Mouse (Mus musculus) megakaryocyte progenitor cell, adult 5-6 weeks (primary cell): ENCODE results near the gene Pdap1. TPM values are rescaled to one million over a fixed set of nuclear protein-coding genes. Genes with fewer than 3 reads are reported as not detected.
A peak's percentile ranks its signal among the peaks of the same experiment; 100 is the strongest.
"Not testable (repeated sequence)": the region's sequence is repeated elsewhere in the genome, so short reads cannot be mapped to it uniquely, and the experiment has no call there.

Source experiments
- ATAC-seq: replicated peaks from 2 replicates; pipeline ENCODE4 v1.8.0; 2016; ENCODE audit warnings: mild to moderate bottlenecking, moderate TSS enrichment, inconsistent platforms; ENCODE audit not compliant: poor library complexity
- total RNA-seq, 2 experiments: library from RNA; stranded (forward) in 1 of 2; stranded (reverse) in 1 of 2; fragments of 157-497, 149-512 nt in 1 of 2; fragments of 200-1000 nt in 1 of 2; gene quantifications; 2 replicates each; pipeline versions ENCODE4 v1.2.3 to v1.2.4; 2015 to 2017

Pdap1 gene
- total RNA-seq, 2 experiments from 2014 or later: 66.9 to 152 TPM

DNA sequence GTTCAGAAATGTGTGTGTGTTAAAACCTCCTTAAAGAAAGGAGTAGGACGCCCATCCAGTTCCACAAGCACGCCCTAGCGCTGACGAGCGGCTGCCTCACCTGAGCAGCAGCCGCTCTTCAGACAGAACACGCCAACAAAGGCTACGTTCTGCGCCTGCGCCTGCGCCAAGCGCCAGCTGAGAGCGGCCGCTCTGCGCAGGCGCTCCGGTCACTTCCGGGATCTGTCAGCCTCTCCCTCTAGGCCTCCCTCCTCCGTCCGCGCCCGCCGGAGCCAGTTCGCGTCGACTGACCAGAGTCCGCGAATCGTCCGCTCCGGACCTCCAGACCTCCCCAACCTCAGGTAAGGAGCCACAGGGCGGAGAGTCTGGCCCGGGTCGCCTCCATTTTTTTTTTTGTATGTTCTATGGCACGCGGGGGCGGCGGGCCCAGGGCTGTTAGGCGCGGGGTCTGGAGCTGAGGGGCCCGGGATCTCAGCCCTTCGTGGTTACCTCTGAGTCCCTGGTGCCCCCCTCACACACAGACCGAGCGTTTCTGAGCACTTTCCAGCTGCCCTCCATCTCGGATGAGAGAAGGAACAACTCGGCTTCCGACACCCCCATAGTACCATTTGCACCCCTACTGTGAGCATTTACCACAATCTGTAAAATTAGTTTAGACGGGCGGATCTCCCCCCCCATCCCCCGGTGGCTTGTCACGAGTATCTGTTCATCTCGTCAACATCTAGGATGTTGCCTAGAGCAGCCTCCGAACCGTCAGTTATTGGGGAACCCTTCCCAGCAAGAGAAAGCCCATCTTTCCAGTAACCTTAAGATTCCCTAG is 56.2 kb downstream of the Pdap1 start, which contains the start of the genes Arpc1a and Kpna7:
Arpc1a (plus strand) TSS at position 199 of the 820 bp plus-strand sequence.
Kpna7 (minus strand) TSS at position 399 of the 820 bp plus-strand sequence.
- peak; percentile 91 for ATAC-seq

GRCm38 (mm10) chr5:145083201-145083600 is 56.8 kb downstream of the Pdap1 start:
- ATAC-seq: not testable (repeated sequence)

GRCm38 (mm10) chr5:145081866-145082613 is 58.0 kb downstream of the Pdap1 start:
- no peak for ATAC-seq

Other genes starting within 250 kb of the Pdap1 start
- 2.7 and 3.5 TPM in 2 replicates for gene Smurf1, start 174.4 kb downstream of the Pdap1 start, total RNA-seq (2015)
- 2.8 and 4.1 TPM in 2 replicates for gene Smurf1, start 174.4 kb downstream of the Pdap1 start, total RNA-seq (2017)
- gene Gm4871, start 107.5 kb downstream of the Pdap1 start, total RNA-seq (2015): not detected in 2 replicates
- gene Gm4871, start 107.5 kb downstream of the Pdap1 start, total RNA-seq (2017): not detected in 2 replicates
- not detected in 2 replicates for gene 1700018F24Rik, start 97.2 kb downstream of the Pdap1 start, total RNA-seq (2015)
- gene 1700018F24Rik, start 97.2 kb downstream of the Pdap1 start, total RNA-seq (2017): not detected in 2 replicates
- gene Arpc1a, start 56.4 kb downstream of the Pdap1 start, total RNA-seq (2015): 72.3 and 79.9 TPM in 2 replicates
- gene Arpc1a, start 56.4 kb downstream of the Pdap1 start, total RNA-seq (2017): 47.7 and 51.2 TPM in 2 replicates
- gene Kpna7, start 56.2 kb downstream of the Pdap1 start, total RNA-seq (2015): not detected in 2 replicates
- not detected in 2 replicates for gene Kpna7, start 56.2 kb downstream of the Pdap1 start, total RNA-seq (2017)
- gene Arpc1b, start 26.0 kb downstream of the Pdap1 start, total RNA-seq (2015): 252 and 253 TPM in 2 replicates
- gene Arpc1b, start 26.0 kb downstream of the Pdap1 start, total RNA-seq (2017): 169 and 205 TPM in 2 replicates
- 164 and 217 TPM in 2 replicates for gene Bud31, start 124 bp upstream of the Pdap1 start, total RNA-seq (2015)
- gene Bud31, start 124 bp upstream of the Pdap1 start, total RNA-seq (2017): 218 and 231 TPM in 2 replicates
- gene Ptcd1, start 26.9 kb upstream of the Pdap1 start, total RNA-seq (2015): 7.3 and 7.7 TPM in 2 replicates
- gene Ptcd1, start 26.9 kb upstream of the Pdap1 start, total RNA-seq (2017): 12.0 and 14.3 TPM in 2 replicates
- gene Cpsf4, start 27.0 kb upstream of the Pdap1 start, total RNA-seq (2015): 20.6 and 22.3 TPM in 2 replicates
- gene Cpsf4, start 27.0 kb upstream of the Pdap1 start, total RNA-seq (2017): 37.8 and 43.8 TPM in 2 replicates
- gene Atp5j2, start 51.8 kb upstream of the Pdap1 start, total RNA-seq (2015): 353 and 371 TPM in 2 replicates
- gene Atp5j2, start 51.8 kb upstream of the Pdap1 start, total RNA-seq (2017): 101 and 130 TPM in 2 replicates
- 9.2 and 9.9 TPM in 2 replicates for gene Zkscan14, start 61.6 kb upstream of the Pdap1 start, total RNA-seq (2015)
- 27.6 and 30.1 TPM in 2 replicates for gene Zkscan14, start 61.6 kb upstream of the Pdap1 start, total RNA-seq (2017)
- gene Zkscan5, start 64.3 kb upstream of the Pdap1 start, total RNA-seq (2015): 4.6 and 5.2 TPM in 2 replicates
- 5.7 and 7.6 TPM in 2 replicates for gene Zkscan5, start 64.3 kb upstream of the Pdap1 start, total RNA-seq (2017)
- gene Zfp655, start 91.5 kb upstream of the Pdap1 start, total RNA-seq (2015): 39.7 and 45.3 TPM in 2 replicates
- gene Zfp655, start 91.5 kb upstream of the Pdap1 start, total RNA-seq (2017): 28.8 and 34.3 TPM in 2 replicates
- gene Zscan25, start 140.3 kb upstream of the Pdap1 start, total RNA-seq (2015): 7.4 and 7.5 TPM in 2 replicates
- gene Zscan25, start 140.3 kb upstream of the Pdap1 start, total RNA-seq (2017): 5.2 and 9.3 TPM in 2 replicates
- gene Cyp3a57, start 205.0 kb upstream of the Pdap1 start, total RNA-seq (2015): not detected in 2 replicates
- gene Cyp3a57, start 205.0 kb upstream of the Pdap1 start, total RNA-seq (2017): not detected in 2 replicates